Mouse (Mus musculus): ENCODE results near the gene Ppp1cc. TPM values are rescaled to one million over a fixed set of nuclear protein-coding genes. Genes with fewer than 3 reads are reported as not detected.

Ppp1cc gene
- total RNA-seq, 1 experiment, result 265 TPM

DNA sequence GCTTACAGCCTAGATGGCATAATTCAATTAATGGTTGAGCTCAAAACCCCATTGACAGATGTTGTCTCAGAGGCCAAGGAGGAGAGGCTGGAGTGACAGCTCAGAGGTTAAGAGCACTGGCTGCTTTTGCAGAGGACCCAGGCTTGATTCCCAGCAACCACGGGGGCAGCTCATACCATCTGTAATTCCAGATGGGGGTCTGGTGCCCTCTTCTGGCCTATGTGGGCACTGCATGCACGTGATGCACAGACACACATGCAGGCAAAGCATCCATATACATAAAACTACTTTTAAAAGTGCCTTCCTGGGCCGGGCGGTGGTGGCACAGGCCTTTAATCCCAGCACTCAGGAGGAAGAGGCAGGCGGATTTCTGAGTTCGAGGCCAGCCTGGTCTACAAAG lies 41.8 kb upstream of the Ppp1cc start:
- no peak overlapping the region for H3K27ac ChIP-seq (ENCODE audit: insufficient read depth, low read depth, low read length, poor library complexity, severe bottlenecking)
- no peaks in the 10 kb centered on the region for H3K36me3 ChIP-seq (ENCODE audit: control insufficient read depth, insufficient read depth, low read length, poor library complexity, severe bottlenecking)
- no peaks in the 10 kb centered on the region for H3K9me3 ChIP-seq (ENCODE audit: control insufficient read depth, insufficient read depth, low read depth, low read length)
- H3K4me1 ChIP-seq (ENCODE audit: control insufficient read depth in 2 of 2, insufficient read depth in 2 of 2, low read length in 2 of 2, poor library complexity in 1 of 2), result peaks cover 0 to 10% of the 10 kb centered on the region in 2 experiments; a peak in 1 of 4 replicates
- DNase-seq (ENCODE audit: low read depth, low spot score), result peak; percentile 78
- in situ Hi-C loops (cut with MboI; ENCODE audit: low sequenced_read_pairs in 2 of 2, unreplicated experiment in 2 of 2), result no loop called here
- TF ChIP-seq CHD2 (IDR thresholded peaks at IDR 0.05; ENCODE audit: low read depth, low read length) (no peak), ZNF384 (IDR thresholded peaks at IDR 0.05; ENCODE audit: low read depth, low read length) (no peak), MAFK (IDR thresholded peaks at IDR 0.05; ENCODE audit: insufficient read depth, low read depth, low read length) (no peak), ZC3H11A (IDR thresholded peaks at IDR 0.05; ENCODE audit: borderline replicate concordance, low read depth, low read length) (no peak), HCFC1 (IDR thresholded peaks at IDR 0.05; ENCODE audit: borderline replicate concordance, insufficient read depth, low read length) (no peak)
- no peak overlapping the region for H3K4me3 ChIP-seq (ENCODE audit: insufficient read depth in 1 of 2, low read depth in 1 of 2, low read length in 2 of 2, poor library complexity in 1 of 2, severe bottlenecking in 1 of 2)
- no peak overlapping the region for H3K9ac ChIP-seq (ENCODE audit: insufficient read depth, low read depth, low read length, poor library complexity, severe bottlenecking)

DNA sequence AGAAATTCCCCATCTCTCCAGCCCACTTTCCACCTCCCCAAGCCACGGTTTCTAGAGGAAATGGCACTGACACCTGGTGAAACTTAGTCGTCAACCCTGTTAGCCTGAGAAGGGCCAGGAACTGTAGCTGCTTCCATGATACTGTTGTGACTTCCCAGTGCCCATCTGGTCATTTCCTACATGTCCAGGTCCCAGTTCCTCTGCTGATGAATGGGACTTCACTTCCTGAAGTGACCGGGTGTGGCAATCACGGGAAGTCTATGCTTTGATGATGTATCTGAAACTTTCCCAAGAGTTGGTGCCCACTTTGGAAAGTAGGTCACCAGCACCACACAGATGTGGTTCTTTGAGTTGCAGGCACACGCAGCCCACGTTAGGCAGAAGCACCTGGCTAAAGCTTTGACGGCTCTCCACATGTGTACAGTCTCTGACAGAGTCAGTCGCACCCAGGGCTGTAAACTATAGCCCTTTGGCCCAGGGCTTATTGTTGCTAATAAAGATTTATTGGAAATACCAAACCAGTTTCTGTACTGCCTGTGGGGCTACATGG lies 32.8 kb upstream of the Ppp1cc start:
- TF ChIP-seq ZC3H11A (IDR thresholded peaks at IDR 0.05; ENCODE audit: borderline replicate concordance, low read depth, low read length), result no peak
- TF ChIP-seq MAFK (IDR thresholded peaks at IDR 0.05; ENCODE audit: insufficient read depth, low read depth, low read length), result no peak
- no peak for TF ChIP-seq CHD2 (IDR thresholded peaks at IDR 0.05; ENCODE audit: low read depth, low read length)
- TF ChIP-seq ZNF384 (IDR thresholded peaks at IDR 0.05; ENCODE audit: low read depth, low read length), result no peak
- TF ChIP-seq HCFC1 (IDR thresholded peaks at IDR 0.05; ENCODE audit: borderline replicate concordance, insufficient read depth, low read length), result no peak
- peaks cover 3 to 13% of the 10 kb centered on the region in 2 experiments for H3K4me1 ChIP-seq (ENCODE audit: control insufficient read depth in 2 of 2, insufficient read depth in 2 of 2, low read length in 2 of 2, poor library complexity in 1 of 2)
- no peak overlapping the region; the same call in 1 of the 2 replicates for H3K27ac ChIP-seq (ENCODE audit: insufficient read depth, low read depth, low read length, poor library complexity, severe bottlenecking)
- in situ Hi-C loops (cut with MboI; ENCODE audit: low sequenced_read_pairs in 2 of 2, unreplicated experiment in 2 of 2), result no loop called here
- DNase-seq (ENCODE audit: low read depth, low spot score), result no peak
- no peak overlapping the region for H3K4me3 ChIP-seq (ENCODE audit: insufficient read depth in 1 of 2, low read depth in 1 of 2, low read length in 2 of 2, poor library complexity in 1 of 2, severe bottlenecking in 1 of 2)
- no peaks in the 10 kb centered on the region for H3K36me3 ChIP-seq (ENCODE audit: control insufficient read depth, insufficient read depth, low read length, poor library complexity, severe bottlenecking)
- no peak overlapping the region for H3K9ac ChIP-seq (ENCODE audit: insufficient read depth, low read depth, low read length, poor library complexity, severe bottlenecking)
- no peaks in the 10 kb centered on the region for H3K9me3 ChIP-seq (ENCODE audit: control insufficient read depth, insufficient read depth, low read depth, low read length)

DNA sequence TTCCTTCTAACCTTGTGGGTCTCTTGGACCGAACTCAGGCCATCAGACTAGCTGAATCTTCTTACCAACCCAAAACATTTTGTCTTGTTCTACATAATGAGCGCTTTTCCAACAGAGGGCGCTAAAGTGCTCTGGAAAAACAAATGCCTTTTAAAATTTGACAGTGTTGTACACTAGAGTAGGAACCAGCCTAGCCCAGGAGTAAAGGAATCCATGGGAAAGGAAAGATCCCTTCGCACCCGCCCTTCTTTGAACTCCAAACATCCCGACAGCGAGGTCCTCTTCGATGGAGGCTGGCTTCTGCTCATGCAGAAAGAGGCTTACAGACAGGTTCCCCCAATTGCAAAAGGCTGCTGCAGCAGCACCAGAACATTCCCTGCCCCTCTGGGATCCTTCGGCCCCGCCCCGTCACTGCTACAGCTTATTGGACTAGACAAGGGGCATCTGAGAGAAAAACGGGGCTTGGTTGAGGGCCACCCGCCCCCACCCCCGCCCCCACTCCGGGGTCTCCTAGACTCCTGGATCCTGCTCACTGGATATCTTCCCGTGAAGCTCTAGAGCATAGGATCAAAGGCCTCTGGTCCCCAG lies 28.9 kb upstream of the Ppp1cc start:
- TF ChIP-seq ZC3H11A (IDR thresholded peaks at IDR 0.05; ENCODE audit: borderline replicate concordance, low read depth, low read length) (peak; percentile 7; the same call in 1 of the 2 replicates), ZNF384 (IDR thresholded peaks at IDR 0.05; ENCODE audit: low read depth, low read length) (no peak), MAFK (IDR thresholded peaks at IDR 0.05; ENCODE audit: insufficient read depth, low read depth, low read length) (no peak), HCFC1 (IDR thresholded peaks at IDR 0.05; ENCODE audit: borderline replicate concordance, insufficient read depth, low read length) (no peak), CHD2 (IDR thresholded peaks at IDR 0.05; ENCODE audit: low read depth, low read length) (no peak)
- no peak overlapping the region; the same call in 1 of the 2 replicates for H3K27ac ChIP-seq (ENCODE audit: insufficient read depth, low read depth, low read length, poor library complexity, severe bottlenecking)
- H3K4me3 ChIP-seq (ENCODE audit: insufficient read depth in 1 of 2, low read depth in 1 of 2, low read length in 2 of 2, poor library complexity in 1 of 2, severe bottlenecking in 1 of 2), result peak overlapping the region in 1 of 2 experiments; percentile 23; a peak in 2 of 4 replicates
- in situ Hi-C loops (cut with MboI; ENCODE audit: low sequenced_read_pairs in 2 of 2, unreplicated experiment in 2 of 2), result no loop called here
- H3K36me3 ChIP-seq (ENCODE audit: control insufficient read depth, insufficient read depth, low read length, poor library complexity, severe bottlenecking), result no peaks in the 10 kb centered on the region
- peaks cover 8 to 26% of the 10 kb centered on the region in 2 experiments for H3K4me1 ChIP-seq (ENCODE audit: control insufficient read depth in 2 of 2, insufficient read depth in 2 of 2, low read length in 2 of 2, poor library complexity in 1 of 2)
- no peak overlapping the region for H3K9ac ChIP-seq (ENCODE audit: insufficient read depth, low read depth, low read length, poor library complexity, severe bottlenecking)
- DNase-seq (ENCODE audit: low read depth, low spot score), result peak; percentile 78
- H3K9me3 ChIP-seq (ENCODE audit: control insufficient read depth, insufficient read depth, low read depth, low read length), result no peaks in the 10 kb centered on the region

DNA sequence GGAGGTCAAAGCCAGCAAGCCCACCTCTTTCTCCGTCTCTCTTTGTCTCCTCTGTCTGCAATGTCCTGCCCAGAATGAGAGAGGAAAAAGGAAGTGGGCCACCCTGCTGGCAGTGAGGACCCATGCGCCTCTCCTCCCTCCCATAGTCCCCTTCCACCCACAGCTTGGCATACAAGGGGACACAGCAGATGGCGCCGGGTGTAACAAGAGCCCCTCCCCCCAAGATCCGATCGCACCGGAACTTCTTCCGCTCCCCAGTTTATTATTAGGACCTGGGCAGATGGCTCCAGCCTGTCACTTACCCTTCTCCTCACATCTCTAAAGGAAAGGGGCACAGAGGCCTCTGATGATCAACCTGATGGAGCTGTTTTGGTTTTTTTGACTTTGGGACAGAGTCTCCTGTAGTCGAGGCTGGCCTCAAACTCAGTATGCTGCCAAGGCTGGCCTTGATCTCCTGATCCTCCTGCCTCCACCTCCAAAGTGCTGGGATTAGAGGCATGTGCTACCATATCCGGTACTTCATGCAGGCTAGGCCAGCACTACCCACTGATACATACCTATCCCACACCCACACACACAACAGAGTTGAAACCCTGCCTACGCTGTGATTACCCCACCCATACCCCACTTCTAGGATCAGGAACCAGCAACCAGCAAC lies 27.6 kb upstream of the Ppp1cc start:
- no peaks in the 10 kb centered on the region for H3K36me3 ChIP-seq (ENCODE audit: control insufficient read depth, insufficient read depth, low read length, poor library complexity, severe bottlenecking)
- no peak overlapping the region for H3K27ac ChIP-seq (ENCODE audit: insufficient read depth, low read depth, low read length, poor library complexity, severe bottlenecking)
- TF ChIP-seq MAFK (IDR thresholded peaks at IDR 0.05; ENCODE audit: insufficient read depth, low read depth, low read length) (no peak), ZNF384 (IDR thresholded peaks at IDR 0.05; ENCODE audit: low read depth, low read length) (no peak), HCFC1 (IDR thresholded peaks at IDR 0.05; ENCODE audit: borderline replicate concordance, insufficient read depth, low read length) (no peak), ZC3H11A (IDR thresholded peaks at IDR 0.05; ENCODE audit: borderline replicate concordance, low read depth, low read length) (no peak)
- H3K4me3 ChIP-seq (ENCODE audit: insufficient read depth in 1 of 2, low read depth in 1 of 2, low read length in 2 of 2, poor library complexity in 1 of 2, severe bottlenecking in 1 of 2), result no peak overlapping the region
- no peak overlapping the region for H3K9ac ChIP-seq (ENCODE audit: insufficient read depth, low read depth, low read length, poor library complexity, severe bottlenecking)
- peaks cover 8 to 29% of the 10 kb centered on the region in 2 experiments for H3K4me1 ChIP-seq (ENCODE audit: control insufficient read depth in 2 of 2, insufficient read depth in 2 of 2, low read length in 2 of 2, poor library complexity in 1 of 2)
- in situ Hi-C loops (cut with MboI; ENCODE audit: low sequenced_read_pairs in 2 of 2, unreplicated experiment in 2 of 2), result no loop called here
- no peaks in the 10 kb centered on the region for H3K9me3 ChIP-seq (ENCODE audit: control insufficient read depth, insufficient read depth, low read depth, low read length)
- DNase-seq (ENCODE audit: low read depth, low spot score), result no peak
